Mouse (Mus musculus): Measurements from ENCODE around the gene Kmt2d. TPM values are rescaled to one million over a fixed set of nuclear protein-coding genes. Genes with fewer than 3 reads are reported as not detected.
A peak's percentile ranks its signal among the peaks of the same experiment; 100 is the strongest.

Kmt2d gene
- total RNA-seq, 2 experiments from 2014 or later, result 89.3 to 106 TPM

DNA sequence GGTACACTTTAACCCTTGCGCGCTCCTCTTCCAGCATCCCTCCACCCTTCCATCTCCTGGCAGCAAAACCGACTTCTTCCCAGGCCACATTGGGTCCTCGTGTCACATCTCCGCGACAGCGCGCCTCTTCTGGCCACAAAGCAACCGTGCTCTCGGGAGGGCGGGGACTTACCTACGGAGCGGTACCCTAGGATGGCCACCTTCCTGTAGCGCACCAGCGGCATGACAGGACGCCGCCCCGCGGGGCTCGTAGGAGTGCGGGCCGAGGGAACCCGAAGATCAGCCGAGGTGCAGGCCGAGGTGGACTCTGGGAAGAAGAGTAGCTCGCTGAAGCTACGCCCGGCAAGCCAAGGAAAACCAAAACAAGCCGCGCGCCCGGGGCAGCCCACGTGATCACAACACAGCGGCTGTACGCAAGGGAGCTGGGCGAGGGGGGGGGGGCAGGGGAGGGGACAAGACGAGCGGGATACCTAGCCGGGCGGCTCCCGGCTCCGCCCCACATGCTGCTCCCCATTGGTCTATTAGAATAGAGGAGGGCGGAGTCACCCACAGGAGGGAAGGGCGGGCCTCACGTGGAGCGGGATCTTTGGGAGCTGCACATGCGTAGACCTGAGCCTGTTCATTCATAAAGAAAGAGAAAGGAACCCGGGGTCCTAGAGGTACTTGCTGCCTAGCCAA is 10.1 kb upstream of the Kmt2d start:
- Histone ChIP-seq H3K4me3 (peak overlapping the region; percentile 78), H3K27ac (peak overlapping the region; percentile 81)
- peak; percentile 56 for TF ChIP-seq CTCF (conservative IDR thresholded peaks at IDR 0.05)
- DNase-seq (ENCODE audit: low spot score in 2 of 2), result peak; percentile 85 to 95

DNA sequence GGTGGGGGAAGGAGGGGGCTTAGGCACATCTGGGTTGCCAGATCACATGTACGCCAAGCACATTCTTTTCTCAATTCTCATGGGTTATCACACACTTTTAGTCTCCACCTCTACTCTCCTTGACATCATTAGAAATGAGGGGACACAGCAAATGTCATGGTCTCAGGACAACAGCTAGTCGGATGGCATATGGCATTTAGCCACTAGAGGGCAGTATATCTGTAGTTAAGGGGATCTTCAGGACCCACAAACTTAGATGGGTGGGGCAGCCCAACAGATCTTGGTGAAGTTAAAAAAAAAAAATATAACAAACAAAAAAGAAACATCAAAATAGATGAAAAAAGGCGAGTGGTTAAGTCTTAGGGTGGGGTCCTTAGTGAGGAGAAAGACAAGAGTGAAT is 6.3 kb upstream of the Kmt2d start:
- Histone ChIP-seq H3K4me3 (no peak overlapping the region), H3K27ac (no peak overlapping the region)
- peak; percentile 96 for TF ChIP-seq CTCF (conservative IDR thresholded peaks at IDR 0.05)
- peak in 1 of 2 experiments; percentile 77 for DNase-seq (ENCODE audit: low spot score in 2 of 2)

DNA sequence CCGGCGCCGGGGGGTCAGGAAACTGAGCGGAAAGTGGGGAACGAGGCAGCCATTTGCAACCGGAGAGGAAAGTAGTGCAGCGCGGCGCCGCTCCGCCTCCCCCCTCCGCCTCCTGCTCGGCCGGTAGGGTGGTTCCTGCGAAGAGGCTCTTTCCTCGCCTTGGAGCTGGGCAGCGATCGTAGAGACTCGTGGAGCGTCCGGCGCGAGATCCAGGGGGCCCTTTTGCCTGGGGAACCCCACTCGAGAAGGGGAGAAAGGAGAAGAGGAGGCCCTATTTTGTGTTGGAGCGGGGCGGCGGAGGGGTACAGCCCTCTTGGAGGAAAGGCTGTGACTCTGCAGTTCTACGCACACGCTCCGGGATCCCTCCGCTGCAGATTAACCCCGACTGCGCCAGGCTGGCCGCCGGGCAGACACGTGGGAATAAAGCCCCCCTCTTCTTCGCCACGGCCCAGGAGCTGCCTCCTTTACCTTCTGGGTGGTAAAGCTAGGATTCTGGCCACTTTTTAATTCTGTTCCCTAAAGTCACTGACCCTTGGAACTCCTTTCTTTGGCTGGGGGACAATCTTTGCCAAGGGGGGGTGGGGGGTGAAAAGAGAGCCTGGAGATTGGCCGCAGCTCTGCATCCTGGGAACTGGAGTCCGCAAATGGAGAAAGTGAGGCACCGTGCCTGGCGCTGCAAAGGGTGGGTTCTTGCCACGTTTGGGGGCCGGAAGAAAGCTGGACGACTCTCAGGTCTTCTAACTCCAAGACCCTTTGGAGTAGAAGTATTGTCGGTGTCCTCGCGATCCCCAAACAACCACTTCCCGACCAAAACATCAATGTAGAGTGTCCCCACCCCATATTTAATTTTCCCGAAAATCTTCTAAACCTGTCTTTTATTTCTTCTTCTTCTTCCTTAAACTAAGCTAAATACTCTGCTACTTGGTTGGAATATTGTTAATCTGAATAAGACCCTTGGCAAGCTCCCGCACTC is 1.2 kb upstream of the Kmt2d start:
- H3K4me3 ChIP-seq, result peak overlapping the region; percentile 95
- peak; percentile 57 for TF ChIP-seq CTCF (conservative IDR thresholded peaks at IDR 0.05)
- peak overlapping the region; percentile 100 for H3K27ac ChIP-seq
- DNase-seq (ENCODE audit: low spot score in 2 of 2), result peak; percentile 90 to 91

DNA sequence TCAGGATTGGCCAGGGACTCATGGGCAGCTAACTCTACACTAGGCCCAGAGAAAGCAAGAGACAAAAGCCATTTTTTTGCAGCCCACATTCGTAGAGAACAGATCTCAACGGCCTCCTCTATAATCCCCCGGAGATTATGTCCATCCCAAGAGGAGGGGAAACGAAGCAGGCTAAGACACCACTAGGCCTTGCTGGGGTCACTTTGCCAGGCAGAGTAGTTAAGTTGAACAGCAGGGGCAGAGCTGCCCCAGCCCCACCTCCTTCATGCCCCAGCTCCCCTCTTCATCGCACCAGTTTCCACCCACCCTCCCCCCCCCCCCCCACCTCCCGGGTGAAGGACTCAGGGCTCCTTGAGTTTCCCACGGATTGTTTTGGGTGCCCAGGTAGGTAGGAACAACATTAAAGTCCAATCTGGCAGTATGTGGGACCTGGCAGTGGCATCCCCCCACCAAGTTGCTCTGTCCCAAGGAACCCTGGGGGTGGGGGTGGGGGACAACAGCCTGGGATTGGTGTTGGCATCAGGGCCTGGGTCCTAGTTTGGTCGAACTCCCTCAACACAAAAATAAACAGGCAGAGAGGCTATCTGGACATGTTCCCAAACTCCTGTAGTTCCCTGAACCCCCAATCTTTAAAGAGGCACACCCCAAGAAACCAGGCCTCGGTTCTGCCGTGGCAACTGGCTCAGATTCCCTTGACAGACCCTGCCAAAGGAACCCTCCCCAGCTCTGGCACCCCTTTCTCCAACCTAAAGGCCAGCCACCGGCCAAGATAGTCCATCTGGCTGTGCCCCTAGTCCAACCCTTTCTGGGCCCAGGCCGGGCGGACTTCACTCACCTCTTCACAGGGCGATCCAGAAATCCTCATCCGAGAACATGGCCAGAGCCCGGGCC is 580 bp downstream of the Kmt2d start:
- peak overlapping the region; percentile 95 for H3K4me3 ChIP-seq
- H3K27ac ChIP-seq, result peak overlapping the region; percentile 100
- DNase-seq (ENCODE audit: low spot score in 2 of 2), result no peak
- TF ChIP-seq CTCF (conservative IDR thresholded peaks at IDR 0.05), result no peak

DNA sequence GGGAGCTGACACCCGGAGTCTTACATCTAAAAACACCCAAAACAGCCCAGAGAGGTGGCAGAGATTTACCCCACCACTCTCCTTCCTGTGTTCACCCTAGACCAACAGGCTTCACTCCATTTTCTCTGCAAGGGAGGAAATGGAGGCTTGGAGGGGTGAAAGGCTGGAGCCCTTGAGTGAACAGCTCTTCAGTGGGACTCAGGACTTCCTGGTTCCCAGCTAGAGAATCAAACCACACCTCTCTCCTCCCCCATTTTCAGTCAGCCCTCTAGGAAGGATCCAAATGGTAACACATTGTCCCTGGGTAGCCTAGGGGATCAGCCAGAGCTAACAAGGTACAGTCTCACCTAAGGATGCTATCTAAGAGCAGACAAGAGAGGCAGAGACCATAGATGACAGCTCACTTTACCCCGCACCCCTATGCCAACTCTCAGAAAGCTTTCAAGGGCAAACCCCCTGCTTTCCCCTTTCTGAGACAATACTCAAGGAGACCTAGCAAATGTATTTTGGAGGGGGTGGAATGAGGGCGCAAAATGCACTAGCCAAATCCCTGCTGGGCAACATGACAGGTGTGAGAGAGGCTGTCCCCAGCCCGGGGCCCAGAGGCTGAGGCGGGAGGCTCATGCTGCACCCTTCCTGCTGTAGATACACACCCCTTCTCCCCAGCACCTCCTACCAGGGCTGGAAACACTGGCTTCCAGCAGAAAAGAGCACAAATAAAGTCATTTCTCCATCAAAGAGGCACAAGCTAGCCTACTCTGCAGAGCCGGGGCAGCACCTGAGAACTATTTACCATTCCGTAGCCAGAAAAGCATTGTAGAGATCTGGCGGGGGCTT is 1.4 kb downstream of the Kmt2d start:
- peak overlapping the region; percentile 100 for H3K27ac ChIP-seq
- no peak for TF ChIP-seq CTCF (conservative IDR thresholded peaks at IDR 0.05)
- DNase-seq (ENCODE audit: low spot score in 2 of 2), result no peak
- H3K4me3 ChIP-seq, result peak overlapping the region; percentile 95

DNA sequence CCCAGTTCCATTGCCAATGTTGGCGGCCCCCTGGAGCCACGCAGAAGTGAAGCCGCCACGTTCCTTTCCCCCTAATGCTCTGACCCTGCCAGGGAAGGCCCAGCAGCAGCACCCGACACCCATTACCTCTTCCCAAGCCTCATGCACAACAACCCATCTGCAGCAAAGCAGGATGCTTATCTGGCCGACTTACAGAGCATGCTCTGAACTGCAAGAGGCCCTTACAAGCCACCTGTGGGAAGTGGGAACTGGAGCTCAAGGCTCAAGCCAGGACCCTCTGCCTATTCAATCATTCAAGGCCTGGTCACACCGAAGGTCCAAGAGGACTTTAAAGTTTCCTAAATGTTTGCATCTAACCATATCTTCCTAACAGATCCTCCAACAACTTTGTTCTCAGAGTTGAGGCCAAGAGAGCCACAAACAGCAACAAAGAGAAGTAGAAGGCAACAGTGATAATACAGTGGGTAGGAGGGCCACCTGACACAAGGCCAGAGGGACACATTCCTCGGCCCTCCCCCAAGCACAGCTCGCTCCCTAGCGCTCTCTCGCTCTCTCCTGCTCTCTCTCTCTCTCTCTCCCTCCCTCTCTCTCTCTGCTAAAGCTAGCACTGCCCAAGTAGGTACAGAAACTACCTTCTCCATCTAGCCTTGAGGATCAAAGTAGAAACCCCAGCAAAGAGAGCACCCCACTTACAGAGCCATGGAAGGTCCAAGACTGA is 2.5 kb downstream of the Kmt2d start:
- Histone ChIP-seq H3K4me3 (peak overlapping the region; percentile 95), H3K27ac (peak overlapping the region; percentile 100)
- DNase-seq (ENCODE audit: low spot score in 2 of 2), result no peak
- TF ChIP-seq CTCF (conservative IDR thresholded peaks at IDR 0.05), result no peak

DNA sequence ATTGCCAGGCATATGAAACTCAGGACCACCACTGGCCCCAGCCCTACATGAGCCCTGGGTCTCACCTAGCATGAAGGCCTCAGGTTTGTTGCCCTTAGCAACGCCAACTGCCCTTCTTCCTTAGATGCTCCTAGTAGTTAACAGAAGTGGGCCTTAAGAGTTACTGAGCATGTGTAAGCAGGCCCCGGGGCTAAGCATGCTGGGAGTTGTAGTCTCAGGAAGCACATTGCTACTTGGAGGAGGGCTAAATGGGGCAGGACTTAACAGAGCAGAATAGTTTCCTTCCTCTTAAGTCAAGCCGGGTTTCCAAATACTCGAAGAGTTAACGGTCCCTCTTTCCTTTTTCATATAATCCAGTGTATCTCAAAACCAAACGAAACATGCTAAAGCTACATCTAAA is 3.7 kb downstream of the Kmt2d start:
- Histone ChIP-seq H3K4me3 (peak overlapping the region; percentile 95), H3K27ac (no peak overlapping the region)
- DNase-seq (ENCODE audit: low spot score in 2 of 2), result peak; percentile 57 to 73
- TF ChIP-seq CTCF (conservative IDR thresholded peaks at IDR 0.05), result no peak

DNA sequence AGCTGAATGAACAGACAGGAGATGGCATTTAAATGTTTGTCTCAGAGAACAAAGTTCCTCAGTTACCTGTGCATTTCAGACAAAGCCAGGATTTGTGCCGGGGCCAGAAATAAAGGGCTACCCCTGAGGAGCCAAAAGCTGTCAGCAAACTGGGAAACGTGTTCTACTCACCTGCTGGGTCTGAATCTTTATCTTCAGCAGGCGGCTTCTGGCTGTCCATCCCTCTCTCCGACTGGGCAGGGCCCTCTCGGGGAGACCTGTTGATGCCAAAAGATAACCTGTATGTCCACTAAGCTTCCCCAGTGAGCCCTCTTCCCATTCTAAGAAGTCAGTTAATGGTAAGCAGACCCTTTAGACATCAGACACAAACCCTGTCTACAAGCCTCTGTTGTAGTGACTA is 4.5 kb downstream of the Kmt2d start:
- Histone ChIP-seq H3K4me3 (no peak overlapping the region), H3K27ac (no peak overlapping the region)
- TF ChIP-seq CTCF (conservative IDR thresholded peaks at IDR 0.05), result no peak
- no peak for DNase-seq (ENCODE audit: low spot score in 2 of 2)

DNA sequence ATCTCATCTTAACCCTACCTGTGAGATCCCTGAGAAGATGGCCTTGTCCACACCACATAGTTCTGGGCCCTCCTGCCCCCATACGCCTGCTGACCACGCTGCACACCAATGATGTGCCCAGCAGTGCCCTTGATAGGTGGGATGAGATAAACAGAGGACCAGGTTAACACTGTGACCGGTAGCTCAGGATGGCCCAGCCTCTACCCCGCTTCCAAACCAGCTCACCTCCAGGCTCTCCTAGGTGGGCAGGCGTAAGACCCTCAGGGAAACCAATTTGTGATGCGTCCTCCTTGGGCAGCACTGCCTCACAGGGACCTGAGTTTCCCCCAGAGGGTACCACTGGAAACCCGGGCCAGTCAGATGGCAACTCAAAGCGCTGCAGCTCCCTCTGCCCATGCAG is 5.2 kb downstream of the Kmt2d start:
- no peak for DNase-seq (ENCODE audit: low spot score in 2 of 2)
- Histone ChIP-seq H3K4me3 (no peak overlapping the region), H3K27ac (no peak overlapping the region)
- TF ChIP-seq CTCF (conservative IDR thresholded peaks at IDR 0.05), result no peak

DNA sequence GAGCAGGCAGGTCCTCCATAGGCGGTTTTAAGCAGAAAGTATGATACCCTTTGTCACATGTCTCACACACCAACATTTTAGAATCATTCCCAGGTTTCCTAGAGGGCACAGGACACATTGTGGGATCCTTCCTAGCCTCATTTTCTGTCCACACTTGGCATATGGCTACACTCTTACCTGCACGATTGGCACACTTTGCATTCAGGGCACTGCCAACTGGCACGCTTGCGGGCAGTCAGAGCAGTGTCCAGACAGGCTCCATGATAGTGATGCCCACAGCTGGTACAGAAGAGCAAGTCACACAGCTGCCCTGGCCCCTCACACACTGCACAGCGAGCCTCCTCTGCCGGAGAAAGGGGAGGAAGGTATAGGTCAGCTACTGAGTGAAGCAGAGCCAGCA is 6.1 kb downstream of the Kmt2d start:
- DNase-seq (ENCODE audit: low spot score in 2 of 2), result no peak
- TF ChIP-seq CTCF (conservative IDR thresholded peaks at IDR 0.05), result no peak
- Histone ChIP-seq H3K4me3 (no peak overlapping the region), H3K27ac (no peak overlapping the region)

DNA sequence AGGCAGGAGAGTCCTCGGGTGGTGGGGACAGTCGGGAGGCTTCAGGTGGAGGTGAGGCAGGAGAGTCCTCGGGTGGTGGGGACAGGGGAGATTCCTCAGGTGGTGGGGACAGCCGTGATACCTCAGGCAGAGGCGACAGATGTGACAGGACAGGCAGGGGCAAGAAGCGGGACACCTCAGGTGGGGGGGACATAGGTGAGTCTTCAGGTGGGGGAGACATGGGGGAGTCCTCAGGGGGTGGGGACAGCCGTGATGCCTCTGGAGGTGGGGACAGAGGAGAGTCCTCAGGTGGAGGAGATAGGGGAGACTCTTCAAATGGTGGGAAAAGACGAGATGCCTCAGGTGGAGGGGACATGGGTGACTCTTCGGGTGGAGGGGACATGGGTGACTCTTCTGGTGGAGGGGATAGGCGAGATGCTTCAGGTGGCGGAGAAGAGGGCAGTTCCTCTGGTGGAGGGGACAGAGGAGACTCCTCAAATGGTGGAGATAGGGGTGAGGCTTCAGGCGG is 7.5 kb downstream of the Kmt2d start:
- Histone ChIP-seq H3K27ac (no peak overlapping the region), H3K4me3 (no peak overlapping the region)
- TF ChIP-seq CTCF (conservative IDR thresholded peaks at IDR 0.05), result no peak

More for the DNA sequence above, 7.5 kb downstream of the Kmt2d start:
- no peak for DNase-seq (ENCODE audit: low spot score in 2 of 2)

All from layer of hippocampus, adult 2 months (tissue).